Mouse (Mus musculus) urinary bladder, adult 18-20 months (tissue): ENCODE measurements around the gene Eif5a2.
A peak's percentile ranks its signal among the peaks of the same experiment; 100 is the strongest.
"Not testable (repeated sequence)": the region's sequence is repeated elsewhere in the genome, so short reads cannot be mapped to it uniquely, and the experiment has no call there.

Experiments
- DNase-seq, 2 experiments: peaks; one replicate each; pipeline ENCODE4 v3.0.0; 2022; ENCODE audit warnings: low spot score in 2 of 2, mixed read lengths in 2 of 2

Gene Eif5a2

GRCm38 (mm10) chr3:28780994-28781393 lies at the start of gene Eif5a2:
Eif5a2 (plus strand) TSS chr3:28781276.
- peak; percentile 86 to 88 for DNase-seq

GRCm38 (mm10) chr3:28734712-28735111 lies 46.4 kb upstream of the Eif5a2 start:
- DNase-seq = no peak

DNA sequence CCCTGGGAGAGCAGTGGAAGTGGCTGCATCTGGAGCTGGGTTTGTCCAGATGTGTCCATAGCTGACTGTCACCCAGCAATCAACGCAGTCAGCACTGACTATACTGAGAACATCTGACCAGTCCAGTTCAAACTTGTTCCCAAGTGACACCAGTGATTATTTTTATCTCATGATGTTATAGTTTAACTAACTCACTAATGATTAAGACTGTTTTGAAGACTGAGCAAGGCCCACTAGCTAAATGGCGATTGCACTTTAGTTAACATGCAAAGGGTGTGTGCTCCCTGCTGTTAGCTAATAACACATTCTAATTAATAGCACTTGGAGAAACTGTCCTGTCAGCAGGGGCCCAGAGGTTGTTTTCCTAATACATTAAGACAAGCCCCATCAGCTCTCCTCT lies 44.1 kb upstream of the Eif5a2 start:
- no peak for DNase-seq

DNA sequence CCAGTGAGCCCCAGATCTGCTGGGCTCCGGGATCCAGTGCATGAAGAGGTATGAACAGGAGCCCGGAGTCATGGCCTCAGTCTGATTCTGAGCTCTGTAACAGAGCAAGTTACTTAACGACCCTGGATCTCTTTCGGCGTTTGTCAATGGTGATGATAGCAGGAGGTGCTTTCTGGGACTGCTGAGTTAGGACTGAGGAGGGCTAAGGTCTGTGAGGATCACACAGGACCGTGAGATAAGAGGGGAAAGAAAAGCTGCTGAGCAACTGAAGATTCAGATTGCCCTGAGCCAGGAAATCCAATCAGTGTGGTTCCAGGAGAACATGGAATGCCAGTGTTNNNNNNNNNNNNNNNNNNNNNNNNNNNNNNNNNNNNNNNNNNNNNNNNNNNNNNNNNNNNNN lies 40.7 kb upstream of the Eif5a2 start:
- DNase-seq = no peak

GRCm38 (mm10) chr3:28743251-28743650 lies 37.8 kb upstream of the Eif5a2 start:
- no peak for DNase-seq

DNA sequence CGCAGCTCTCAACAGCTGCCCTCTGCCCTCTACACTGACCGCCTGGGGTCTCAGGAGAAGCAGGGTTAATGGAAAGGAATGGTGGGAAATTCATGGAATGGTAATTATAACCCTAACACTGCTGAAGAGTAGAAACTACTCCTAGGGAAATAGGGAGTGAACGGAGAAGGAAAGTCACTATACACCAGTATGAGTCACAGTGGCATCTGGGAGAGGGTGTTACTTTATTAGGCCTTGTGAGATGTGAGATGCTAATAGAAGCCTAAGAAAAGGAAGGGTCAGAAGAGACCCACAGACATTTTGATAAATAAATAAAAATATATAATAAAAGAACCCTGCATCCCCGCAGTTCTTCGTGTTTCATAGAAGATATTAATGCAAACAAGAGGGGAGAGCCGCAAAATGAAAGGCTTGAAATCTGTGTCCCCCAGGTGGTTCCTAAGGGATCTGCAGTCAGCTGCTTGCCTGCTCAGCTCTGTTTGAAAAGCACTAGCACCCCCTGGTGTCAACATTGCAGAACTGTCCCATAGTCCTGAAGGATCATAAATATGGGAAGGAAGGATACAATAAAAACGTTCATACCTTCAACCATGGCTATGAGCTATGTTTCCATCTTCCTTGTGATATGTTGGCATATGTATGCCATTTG lies 35.1 kb upstream of the Eif5a2 start:
- DNase-seq = peak; percentile 23 to 59

DNA sequence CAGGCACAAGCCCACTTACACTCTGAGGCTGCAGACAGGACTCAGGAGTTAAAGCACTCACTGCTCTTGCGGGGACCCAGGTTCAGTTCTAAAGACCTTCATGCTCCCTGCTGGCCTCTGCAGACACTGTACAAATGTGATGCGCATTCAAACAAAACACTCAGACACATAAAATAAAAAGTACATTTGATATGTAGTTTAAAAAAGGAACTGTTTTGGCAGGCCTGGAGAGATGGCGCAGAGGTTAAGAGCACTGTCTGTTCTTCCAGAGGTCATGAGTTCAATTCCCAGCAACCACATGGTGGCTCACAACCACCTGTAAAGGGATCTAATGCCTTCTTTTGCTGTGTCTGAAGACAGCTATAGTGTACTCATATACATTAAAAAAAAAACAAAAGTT lies 32.9 kb upstream of the Eif5a2 start:
- DNase-seq = no peak

DNA sequence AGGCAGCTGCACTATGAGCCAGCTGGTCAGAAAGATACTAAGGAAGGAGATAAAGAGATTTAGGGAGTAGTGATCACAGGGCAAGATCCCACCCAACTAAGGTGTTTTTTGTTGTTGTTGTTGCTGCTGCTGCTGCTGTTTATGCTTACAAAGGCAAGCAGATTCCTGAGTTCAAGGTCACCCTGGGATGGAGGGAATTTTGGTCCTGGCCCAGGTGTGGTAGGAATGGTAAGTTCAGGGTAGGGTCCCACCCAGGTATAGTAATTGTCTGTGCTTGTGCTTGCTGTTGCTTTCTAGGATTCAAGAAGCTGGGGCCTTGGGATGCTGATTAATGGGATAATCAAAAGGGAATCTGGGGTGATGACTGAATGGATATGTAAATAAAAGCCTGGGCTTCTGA lies 32.1 kb upstream of the Eif5a2 start:
- no peak for DNase-seq

DNA sequence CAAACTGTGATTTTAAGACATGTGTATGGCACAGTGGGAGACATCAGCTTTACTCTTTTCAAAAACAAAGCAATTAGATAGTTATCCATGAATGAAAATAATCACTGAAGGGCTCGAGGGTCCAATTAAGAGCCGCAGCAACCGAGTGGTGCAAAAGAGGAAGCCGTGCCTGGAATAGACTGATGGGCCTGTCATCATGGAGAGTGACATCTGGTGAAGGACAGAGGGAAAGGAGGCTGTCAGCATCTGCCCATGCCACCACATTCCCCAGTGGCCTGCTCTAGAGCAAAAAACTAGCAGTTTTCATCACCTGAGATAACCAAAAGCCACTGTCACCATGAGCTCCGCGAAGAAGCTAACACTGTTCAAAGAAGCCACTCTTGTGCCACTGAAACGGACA lies 25.6 kb upstream of the Eif5a2 start:
- DNase-seq = no peak

GRCm38 (mm10) chr3:28761225-28761789 lies 19.8 kb upstream of the Eif5a2 start:
- DNase-seq = no peak

- DNase-seq = no peak
Measured at GRCm38 (mm10) chr3:28766935-28767334, 14.1 kb upstream of the Eif5a2 start.

GRCm38 (mm10) chr3:28768222-28768621 lies 12.9 kb upstream of the Eif5a2 start:
- no peak for DNase-seq

DNA sequence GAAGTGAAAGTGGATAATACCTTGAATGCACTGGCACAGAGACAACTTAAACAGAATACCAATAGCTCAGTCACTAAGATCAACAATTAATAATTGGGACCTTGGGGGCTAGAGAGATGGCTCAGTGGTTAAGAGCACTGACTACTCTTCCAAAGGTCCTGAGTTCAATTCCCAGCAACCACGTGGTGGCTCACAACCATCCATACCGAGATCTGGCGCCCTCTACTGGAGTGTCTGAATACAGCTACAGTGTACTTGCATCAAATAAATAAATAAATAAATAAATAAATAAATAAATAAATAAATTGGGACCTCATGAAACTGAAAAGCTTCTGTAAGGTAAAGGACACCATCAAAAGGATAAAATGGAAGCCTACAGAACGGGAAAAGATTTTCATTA lies 8.2 kb upstream of the Eif5a2 start:
- DNase-seq = not testable (repeated sequence)

DNA sequence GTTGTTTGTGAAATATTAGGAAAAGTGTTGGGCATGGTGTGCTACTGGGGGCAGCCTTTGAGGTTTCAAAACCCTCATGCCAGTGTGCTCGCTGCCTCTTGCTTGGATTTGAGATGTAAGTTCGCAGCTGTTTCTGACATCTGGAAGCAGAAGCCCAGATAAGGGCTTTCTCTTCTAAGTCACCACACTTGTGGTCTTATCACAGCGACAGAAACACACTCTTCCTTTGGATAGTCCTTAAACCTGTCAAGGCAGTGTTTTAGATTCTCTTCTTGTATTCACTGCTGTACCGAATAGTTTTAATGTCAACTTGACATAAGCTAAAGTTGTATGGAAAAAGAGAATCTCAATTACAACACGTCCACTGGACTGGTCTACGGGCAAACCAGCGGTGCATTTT lies 5.7 kb upstream of the Eif5a2 start:
- no peak for DNase-seq

DNA sequence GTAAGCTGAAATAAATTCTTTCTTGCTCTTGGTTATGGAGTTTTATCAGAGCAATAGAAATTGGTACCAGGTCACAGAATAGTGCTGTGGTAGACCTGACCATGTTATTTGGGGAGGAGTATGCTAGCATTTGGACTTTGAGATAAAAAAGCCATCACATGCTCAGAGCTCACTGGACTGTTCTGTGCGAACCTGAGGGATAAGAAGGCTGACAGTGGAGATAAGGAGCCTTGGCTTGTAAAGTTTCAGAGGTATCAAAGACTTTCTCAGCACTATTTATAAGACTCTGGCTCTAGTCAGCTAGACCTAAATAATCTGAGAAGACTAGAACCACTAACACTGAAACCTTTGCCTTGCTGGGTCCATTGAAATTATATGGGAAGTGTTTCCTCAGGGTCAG lies 5.1 kb upstream of the Eif5a2 start:
- no peak for DNase-seq

DNA sequence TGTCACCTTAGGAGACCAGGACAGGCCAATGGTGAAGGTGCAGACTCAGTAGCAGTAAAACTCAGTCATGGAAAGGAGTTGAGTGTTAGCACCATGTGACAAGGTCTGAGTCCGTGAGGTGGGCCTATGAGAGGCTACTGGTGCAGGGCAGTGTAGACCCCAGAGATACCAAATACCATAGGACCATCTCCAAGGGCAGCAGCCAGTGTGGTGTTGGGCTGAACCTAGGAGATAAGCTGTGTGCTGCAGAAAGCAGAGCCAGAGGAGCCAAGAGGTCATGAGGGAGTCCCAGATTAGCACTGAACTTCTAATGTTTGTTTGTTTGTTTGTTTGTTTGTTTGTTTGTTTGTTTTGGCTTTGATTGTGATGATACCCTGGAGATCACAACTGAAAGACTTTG lies 4.6 kb upstream of the Eif5a2 start:
- no peak for DNase-seq

GRCm38 (mm10) chr3:28780511-28780910 lies 565 bp upstream of the Eif5a2 start:
- DNase-seq = no peak

GRCm38 (mm10) chr3:28781422-28781821 lies 346 bp downstream of the Eif5a2 start:
- no peak for DNase-seq

DNA sequence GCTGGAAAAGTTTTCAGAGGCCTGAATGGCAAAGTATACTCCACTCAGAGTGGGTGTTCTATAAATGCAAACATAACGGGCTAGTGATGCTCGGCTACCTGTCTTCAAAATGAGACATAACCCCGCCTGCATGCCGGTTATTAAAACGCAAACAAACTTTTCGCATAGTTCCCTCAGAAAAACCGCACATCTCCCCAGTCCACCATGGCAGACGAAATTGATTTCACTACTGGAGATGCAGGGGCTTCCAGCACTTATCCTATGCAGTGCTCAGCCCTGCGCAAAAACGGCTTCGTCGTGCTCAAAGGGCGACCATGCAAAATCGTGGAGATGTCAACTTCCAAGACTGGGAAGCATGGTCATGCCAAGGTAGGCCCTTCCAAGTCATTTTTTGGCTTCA lies 772 bp downstream of the Eif5a2 start:
- DNase-seq = no peak

DNA sequence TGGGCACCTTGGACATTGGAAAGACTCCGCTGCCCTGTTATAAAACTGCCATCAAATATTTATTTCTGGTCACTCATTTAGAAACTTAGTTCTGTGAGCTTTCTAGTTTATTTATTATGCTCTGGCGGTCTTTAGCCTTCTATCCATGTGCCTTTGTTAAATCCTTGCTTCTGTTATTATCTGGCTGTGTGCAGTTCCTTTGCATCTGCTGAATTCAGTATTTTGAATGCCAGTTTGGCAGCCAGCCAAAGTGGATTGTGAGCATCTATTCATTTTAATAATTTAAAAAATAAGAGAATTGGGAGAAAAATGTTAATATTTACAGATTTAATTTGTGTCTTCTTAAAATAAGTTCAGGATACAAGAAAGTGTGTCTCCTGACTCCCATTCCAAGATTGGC lies 3.1 kb downstream of the Eif5a2 start:
- no peak for DNase-seq

GRCm38 (mm10) chr3:28794835-28795234 lies 13.8 kb downstream of the Eif5a2 start:
- no peak for DNase-seq

DNA sequence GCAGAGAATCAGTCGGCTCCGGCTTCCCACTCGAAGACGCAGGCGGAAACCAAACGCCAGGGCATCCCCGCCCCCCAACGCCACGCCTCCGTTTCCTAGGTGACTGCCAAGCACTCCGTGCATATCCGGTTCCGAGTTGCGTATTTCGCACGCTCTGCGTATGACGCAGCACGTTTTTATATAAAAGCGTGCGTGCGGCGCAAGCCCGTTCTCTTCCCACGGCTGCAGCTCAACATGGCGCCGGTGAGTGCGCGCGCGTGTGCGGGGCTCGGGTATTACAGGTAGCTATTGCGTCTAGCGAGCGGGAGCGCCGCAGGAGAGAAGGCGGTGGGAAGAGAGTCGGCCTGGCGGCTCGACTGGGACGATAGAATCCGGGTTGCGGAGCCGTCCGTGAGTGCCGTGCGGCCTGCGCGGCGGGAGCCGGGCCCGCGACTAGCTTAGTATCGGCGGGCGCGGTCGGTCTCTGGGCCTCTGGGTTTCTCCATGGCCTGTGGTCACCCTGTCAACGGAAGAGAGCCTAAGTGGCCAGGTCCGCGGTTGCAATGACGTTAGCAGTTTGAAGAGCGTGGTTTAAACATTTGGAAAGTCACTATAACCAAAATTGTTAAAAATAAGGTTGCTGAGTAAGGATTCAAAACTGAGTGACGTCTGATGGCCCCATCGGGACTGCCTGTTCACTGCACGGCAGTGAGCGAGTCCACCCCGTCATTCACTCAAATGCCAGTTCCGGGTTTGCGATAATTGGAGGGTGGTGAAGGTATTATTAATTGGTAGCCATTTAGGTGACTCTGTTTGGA lies 24.4 kb downstream of the Eif5a2 start, which contains the start of gene Rpl22l1:
Rpl22l1 (plus strand) TSS at position 136 of the 797 bp plus-strand sequence.
- peak; percentile 99 for DNase-seq

DNA sequence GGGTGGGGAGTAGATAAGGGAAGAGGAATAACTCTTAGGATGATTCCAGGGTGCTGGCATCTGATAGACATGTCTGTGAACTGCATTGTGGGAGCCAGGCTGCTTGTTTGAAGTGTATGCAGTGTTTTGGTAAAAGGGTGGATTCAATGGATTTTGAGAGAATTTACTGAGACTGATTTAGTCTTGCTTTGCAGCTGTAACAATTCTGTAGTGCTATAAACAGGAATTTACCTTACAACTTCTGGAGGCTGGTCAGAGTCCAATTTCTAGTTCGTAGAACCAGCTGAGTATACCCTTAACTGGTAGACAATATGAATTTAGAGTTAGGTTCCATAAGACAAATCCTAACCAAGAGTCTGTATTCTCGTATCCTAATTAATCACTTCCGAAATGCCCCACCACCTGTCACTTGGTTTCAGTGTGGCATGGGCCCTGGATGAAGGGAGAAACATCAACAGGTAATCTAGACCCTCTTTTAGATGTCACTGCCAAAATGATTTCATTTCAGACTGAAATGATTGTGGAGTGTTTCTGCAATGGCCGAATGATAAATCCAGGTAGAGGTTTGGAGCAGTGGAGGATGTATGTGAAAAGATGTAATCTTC lies 27.1 kb downstream of the Eif5a2 start:
- no peak for DNase-seq
